Mouse (Mus musculus) layer of hippocampus, postnatal 10 days (tissue): Measurements from ENCODE around the gene Mesp2. TPM values are rescaled to one million over a fixed set of nuclear protein-coding genes. Genes with fewer than 3 reads are reported as not detected.

Experiments used
- DNase-seq, 2 experiments: peaks; one replicate each; pipeline ENCODE4 v3.0.0; 2021; ENCODE audit warnings: low spot score in 2 of 2
- total RNA-seq, 2 experiments: library from RNA; stranded (reverse); gene quantifications; 2 replicates each; pipeline ENCODE4 v1.2.3; 2021

Gene Mesp2
- total RNA-seq, 2 experiments from 2014 or later, result 1.6 to 1.8 TPM

DNA sequence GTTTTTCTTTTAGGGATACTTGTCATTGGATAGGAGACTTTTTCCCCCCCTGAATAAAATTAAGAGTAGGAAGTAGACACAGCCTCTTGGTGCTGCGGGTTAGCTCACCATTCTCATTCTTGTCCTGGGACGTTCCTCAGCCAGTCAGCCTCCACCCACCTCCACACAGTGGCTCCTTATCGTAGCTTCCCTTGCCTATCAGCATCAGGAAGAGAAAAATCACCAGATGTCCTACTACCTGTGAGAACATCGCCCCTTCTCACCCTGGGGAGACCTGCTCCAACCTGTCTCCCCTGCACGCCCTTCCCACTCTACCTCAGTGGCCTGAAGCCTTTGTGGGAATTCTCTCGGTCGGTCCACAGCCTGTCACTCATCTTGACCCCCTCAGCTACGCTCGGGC is 50.3 kb downstream of the Mesp2 start, which contains the start of gene Anpep:
TSS of gene Anpep (minus strand) at position 249 of the 400 bp plus-strand sequence.
- no peak for DNase-seq

DNA sequence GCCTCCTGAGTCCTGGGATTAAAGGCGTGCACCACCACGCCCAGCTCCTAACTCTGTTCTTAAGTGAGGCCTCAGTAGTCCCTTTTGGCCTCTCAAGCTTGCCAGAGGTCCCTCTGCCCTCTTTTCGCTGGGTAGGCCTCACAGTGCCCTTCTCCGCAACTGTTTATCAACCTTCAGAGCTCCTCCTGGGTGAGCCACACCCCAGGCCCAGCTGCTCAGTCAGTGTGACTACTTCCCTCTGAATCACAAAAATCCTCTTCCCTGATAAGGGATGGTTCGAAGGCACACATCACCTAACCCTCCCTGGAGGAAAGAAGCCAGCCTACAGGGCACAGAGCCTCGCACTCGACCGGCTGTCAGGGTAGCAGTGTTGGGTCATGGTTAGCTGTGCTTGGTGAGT is 51.3 kb downstream of the Mesp2 start:
- DNase-seq, result no peak

Other genes with a start within 250 kb of the Mesp2 start
- gene Rhcg, start 193.1 kb upstream of the Mesp2 start, total RNA-seq, result 1 to 10 TPM; 1.4 to 3.2 TPM
- gene Ticrr, start 150.5 kb upstream of the Mesp2 start, total RNA-seq, result 1 to 10 TPM in 1 of 2 experiments, under 1 TPM in 1; 0.96 to 1.3 TPM
- 1 to 10 TPM; 3.7 to 3.8 TPM for gene Kif7, start 95.0 kb upstream of the Mesp2 start, total RNA-seq
- under 1 TPM; 0.18 to 0.22 TPM for gene Plin1, start 77.8 kb upstream of the Mesp2 start, total RNA-seq
- 10 to 100 TPM; 10.4 to 11.7 TPM for gene Pex11a, start 67.6 kb upstream of the Mesp2 start, total RNA-seq
- gene Wdr93, start 67.6 kb upstream of the Mesp2 start, total RNA-seq, result under 1 TPM; 0.21 to 0.25 TPM
- gene Mesp1, start 16.9 kb upstream of the Mesp2 start, total RNA-seq, result under 1 TPM in 1 of 2 experiments, not detected in 1; 0.57 TPM
- 1 to 10 TPM; 5.6 to 6.0 TPM for gene Anpep, start 50.3 kb downstream of the Mesp2 start, total RNA-seq
- gene Ap3s2, start 109.9 kb downstream of the Mesp2 start, total RNA-seq, result 10 to 100 TPM; 46.5 to 51.3 TPM
- 10 to 100 TPM; 12.2 to 13.1 TPM for gene Arpin, start 124.6 kb downstream of the Mesp2 start, total RNA-seq
- 10 to 100 TPM; 18.3 to 19.8 TPM for gene Zfp710, start 214.1 kb downstream of the Mesp2 start, total RNA-seq